Mouse (Mus musculus): ENCODE results near the gene Vps25.

- TF ChIP-seq CTCF (IDR thresholded peaks at IDR 0.05; ENCODE audit: borderline replicate concordance, insufficient read depth, low read depth, low read length): no peak
- no peak for TF ChIP-seq POLR2A (IDR thresholded peaks at IDR 0.05; ENCODE audit: borderline replicate concordance, insufficient read depth, low read length)
Measured at GRCm38 (mm10) chr11:101265906-101266305, 12.4 kb downstream of the Vps25 start.
